Mouse (Mus musculus): ENCODE data around the gene Gm29289. TPM values are rescaled to one million over a fixed set of nuclear protein-coding genes. Genes with fewer than 3 reads are reported as not detected.
"Not testable (repeated sequence)": the region's sequence is repeated elsewhere in the genome, so short reads cannot be mapped to it uniquely, and the experiment has no call there.

Gm29289 gene
- polyA plus RNA-seq (2014; fragmentation: Nextera tagmentation; extraction: Ambion mirVana): not detected in 2 replicates

DNA sequence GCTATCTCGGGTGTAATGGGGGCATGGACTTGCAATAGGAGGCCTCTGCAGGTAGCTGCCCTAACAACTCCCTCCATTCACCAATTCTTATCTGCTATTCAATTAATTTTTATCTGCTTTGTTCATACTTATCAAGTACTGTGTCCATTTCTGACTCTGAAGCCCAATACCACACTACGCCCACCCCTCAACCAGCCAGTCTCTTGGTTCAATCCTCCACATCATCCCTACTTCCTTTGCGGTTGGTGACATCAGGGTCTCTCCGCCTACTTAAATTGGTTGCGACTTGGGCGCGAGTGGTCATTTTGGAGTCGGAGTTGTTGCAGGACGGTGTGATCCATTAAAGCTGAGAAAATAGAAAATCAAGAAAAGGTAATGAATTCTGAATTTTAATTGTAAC lies at the start of gene Gm29289:
Gene Gm29289 (plus strand): TSS at position 301 of the 400 bp plus-strand sequence.
- not testable (repeated sequence) for H3K9me3 ChIP-seq (ENCODE audit: control insufficient read depth, low read length); ATAC-seq (ENCODE audit: low read depth); H3K9ac ChIP-seq (replicated peaks; ENCODE audit: low read depth, low read length); H3K4me1 ChIP-seq (ENCODE audit: control insufficient read depth, insufficient read depth, low read length); H3K36me3 ChIP-seq (ENCODE audit: control insufficient read depth, insufficient read depth, low read length); H3K4me3 ChIP-seq (ENCODE audit: low read depth, low read length); H3K4me2 ChIP-seq (ENCODE audit: low read depth, low read length); H3K27ac ChIP-seq (ENCODE audit: low read depth, low read length); H3K27me3 ChIP-seq (ENCODE audit: control insufficient read depth, insufficient read depth, low read length)
- no CpG with 5 or more reads among the region's 9 CpGs for WGBS

GRCm38 (mm10) chrY:2900689-2901088 lies 31.7 kb upstream of the Gm29289 start, which contains the start of gene Gm10352:
Gm10352 (plus strand) TSS chrY:2900989.
- not testable (repeated sequence) for H3K9me3 ChIP-seq (ENCODE audit: control insufficient read depth, low read length); H3K4me1 ChIP-seq (ENCODE audit: control insufficient read depth, insufficient read depth, low read length); ATAC-seq (ENCODE audit: low read depth); H3K9ac ChIP-seq (replicated peaks; ENCODE audit: low read depth, low read length); H3K27ac ChIP-seq (ENCODE audit: low read depth, low read length); H3K36me3 ChIP-seq (ENCODE audit: control insufficient read depth, insufficient read depth, low read length); H3K4me2 ChIP-seq (ENCODE audit: low read depth, low read length); H3K27me3 ChIP-seq (ENCODE audit: control insufficient read depth, insufficient read depth, low read length); H3K4me3 ChIP-seq (ENCODE audit: low read depth, low read length)
- WGBS: no CpG with 5 or more reads among the region's 9 CpGs

Other genes starting within 250 kb of the Gm29289 start
- not detected in 2 replicates for gene H2al2b, start 211.9 kb upstream of the Gm29289 start, polyA plus RNA-seq (2014; fragmentation: Nextera tagmentation; extraction: Ambion mirVana)
- not detected in 2 replicates for gene Gm4064, start 136.4 kb upstream of the Gm29289 start, polyA plus RNA-seq (2014; fragmentation: Nextera tagmentation; extraction: Ambion mirVana)
- gene Rbmy, start 101.9 kb upstream of the Gm29289 start, polyA plus RNA-seq (2014; fragmentation: Nextera tagmentation; extraction: Ambion mirVana): not detected in 2 replicates
- gene Gm10256, start 101.9 kb upstream of the Gm29289 start, polyA plus RNA-seq (2014; fragmentation: Nextera tagmentation; extraction: Ambion mirVana): not detected in 2 replicates
- gene Gm10352, start 31.6 kb upstream of the Gm29289 start, polyA plus RNA-seq (2014; fragmentation: Nextera tagmentation; extraction: Ambion mirVana): not detected in 2 replicates

All from neural tube, embryonic 14.5 days (tissue).